Mouse (Mus musculus): ENCODE measurements around the gene Foxl2. TPM values are rescaled to one million over a fixed set of nuclear protein-coding genes. Genes with fewer than 3 reads are reported as not detected.

The Foxl2 gene
- polyA plus RNA-seq, 1 experiment from 2014 or later, result not detected

- Histone ChIP-seq H3K36me3 (no peaks in the 10 kb centered on the region), H3K4me2 (peak overlapping the region; percentile 91), H3K27ac (replicated peaks) (no peak overlapping the region), H3K9me3 (no peaks in the 10 kb centered on the region), H3K27me3 (replicated peaks) (peaks cover 98% of the 10 kb centered on the region), H3K4me1 (peaks cover 34% of the 10 kb centered on the region), H3K9ac (peak overlapping the region; percentile 38; the same call in 1 of the 2 replicates), H3K4me3 (peak overlapping the region; percentile 57)
- WGBS, result 2% methylated on average over 33 of the region's 33 CpGs
- ATAC-seq (ENCODE audit: extremely low read depth, insufficient number of reproducible peaks, low FRiP score, low TSS enrichment), result no peak
These were observed 541 bp upstream of the Foxl2 start for GRCm38 (mm10) chr9:98954391-98955102.

DNA sequence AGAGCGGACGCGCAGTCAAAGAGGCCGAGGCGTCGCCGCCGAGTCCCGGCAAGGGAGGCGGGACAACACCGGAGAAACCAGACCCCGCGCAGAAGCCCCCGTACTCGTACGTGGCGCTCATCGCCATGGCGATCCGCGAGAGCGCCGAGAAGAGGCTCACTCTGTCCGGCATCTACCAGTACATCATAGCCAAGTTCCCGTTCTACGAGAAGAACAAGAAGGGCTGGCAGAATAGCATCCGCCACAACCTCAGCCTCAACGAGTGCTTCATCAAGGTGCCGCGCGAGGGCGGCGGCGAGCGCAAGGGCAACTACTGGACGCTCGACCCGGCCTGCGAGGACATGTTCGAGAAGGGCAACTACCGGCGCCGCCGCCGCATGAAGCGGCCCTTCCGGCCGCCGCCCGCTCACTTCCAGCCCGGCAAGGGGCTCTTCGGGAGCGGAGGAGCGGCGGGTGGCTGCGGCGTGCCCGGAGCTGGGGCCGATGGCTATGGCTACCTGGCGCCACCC lies 682 bp downstream of the Foxl2 start:
- H3K27me3 ChIP-seq (replicated peaks), result peaks cover 99% of the 10 kb centered on the region
- H3K36me3 ChIP-seq, result no peaks in the 10 kb centered on the region
- no peaks in the 10 kb centered on the region for H3K9me3 ChIP-seq
- peak overlapping the region; percentile 91 for H3K4me2 ChIP-seq
- no peak overlapping the region for H3K27ac ChIP-seq (replicated peaks)
- WGBS, result under 1% methylated on average over 60 of the region's 60 CpGs
- peak overlapping the region; percentile 57 for H3K4me3 ChIP-seq
- H3K4me1 ChIP-seq, result peaks cover 34% of the 10 kb centered on the region
- ATAC-seq (ENCODE audit: extremely low read depth, insufficient number of reproducible peaks, low FRiP score, low TSS enrichment), result no peak
- peak overlapping the region; percentile 44 for H3K9ac ChIP-seq

DNA sequence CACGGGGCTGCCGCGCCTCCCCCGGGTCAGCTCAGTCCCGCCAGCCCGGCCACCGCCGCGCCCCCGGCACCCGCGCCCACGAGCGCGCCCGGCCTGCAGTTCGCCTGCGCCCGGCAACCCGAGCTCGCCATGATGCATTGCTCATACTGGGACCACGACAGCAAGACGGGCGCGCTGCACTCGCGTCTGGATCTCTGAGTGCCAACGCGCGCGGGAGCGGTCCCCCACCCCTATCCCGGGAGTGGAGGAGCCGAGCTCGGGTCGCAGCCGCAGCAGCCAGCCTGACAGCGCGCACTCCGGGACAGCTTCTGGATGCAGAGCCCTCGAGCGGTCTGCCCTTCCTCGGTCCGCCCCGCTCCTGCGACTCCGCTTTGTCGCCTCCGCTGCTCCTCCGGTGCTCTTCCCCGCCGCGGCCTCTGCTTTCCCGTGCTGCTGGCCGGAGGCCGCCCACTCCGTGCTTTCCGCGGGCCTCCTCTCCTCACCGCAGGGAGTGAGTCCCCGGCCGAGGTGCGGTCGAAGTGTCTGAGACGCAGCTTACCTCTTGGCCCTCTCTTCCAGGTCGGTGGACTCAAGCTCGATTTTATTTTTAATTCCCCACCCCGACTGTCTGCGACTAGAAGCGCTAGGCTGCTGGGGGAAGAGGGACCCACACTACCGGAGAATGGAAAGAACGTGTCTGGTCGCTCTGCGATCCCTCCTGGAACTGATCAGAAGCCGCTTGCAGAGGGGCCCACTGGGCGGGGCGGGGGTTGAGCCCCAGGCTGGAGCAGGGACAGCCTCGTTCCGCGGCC lies 1.7 kb downstream of the Foxl2 start:
- no peak overlapping the region for H3K27ac ChIP-seq (replicated peaks)
- H3K9ac ChIP-seq, result peak overlapping the region; percentile 44; the same call in 1 of the 2 replicates
- peak overlapping the region; percentile 57 for H3K4me3 ChIP-seq
- 0 out of 2 replicates have a peak, but pooled peaks have one; percentile 3 for ATAC-seq (ENCODE audit: extremely low read depth, insufficient number of reproducible peaks, low FRiP score, low TSS enrichment)
- peaks cover 99% of the 10 kb centered on the region for H3K27me3 ChIP-seq (replicated peaks)
- WGBS, result under 1% methylated on average over 76 of the region's 80 CpGs
- peaks cover 34% of the 10 kb centered on the region for H3K4me1 ChIP-seq
- peak overlapping the region; percentile 91 for H3K4me2 ChIP-seq
- H3K9me3 ChIP-seq, result no peaks in the 10 kb centered on the region
- no peaks in the 10 kb centered on the region for H3K36me3 ChIP-seq

- no peak for ATAC-seq (ENCODE audit: extremely low read depth, insufficient number of reproducible peaks, low FRiP score, low TSS enrichment)
- Histone ChIP-seq H3K36me3 (no peaks in the 10 kb centered on the region), H3K9ac (no peak overlapping the region), H3K27ac (replicated peaks) (no peak overlapping the region), H3K27me3 (replicated peaks) (peaks cover 99% of the 10 kb centered on the region), H3K4me1 (peaks cover 32% of the 10 kb centered on the region), H3K4me3 (no peak overlapping the region), H3K9me3 (no peaks in the 10 kb centered on the region), H3K4me2 (no peak overlapping the region)
- WGBS, result 2% methylated on average over 23 of the region's 23 CpGs
These were observed 2.8 kb downstream of the Foxl2 start for GRCm38 (mm10) chr9:98957751-98958351.

DNA sequence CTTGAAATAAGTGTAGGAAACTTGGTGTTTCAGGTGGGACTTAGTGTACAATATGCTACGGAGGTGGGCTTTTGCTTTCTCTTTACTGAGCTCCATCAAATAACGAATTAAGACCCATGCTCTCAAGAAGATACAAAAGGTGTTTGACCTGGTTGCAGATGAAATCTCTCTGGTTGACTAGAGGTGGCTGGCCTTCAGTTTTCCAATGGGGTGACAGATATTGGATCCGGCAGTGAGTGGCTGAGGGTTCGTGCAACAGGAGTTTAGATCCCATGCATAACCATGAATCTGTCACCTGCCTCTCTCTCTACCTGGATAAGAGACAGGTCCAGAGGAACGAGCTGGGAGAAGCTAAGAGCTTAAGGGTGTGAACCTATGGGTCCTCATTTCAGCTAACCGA lies 3.5 kb downstream of the Foxl2 start:
- H3K27me3 ChIP-seq (replicated peaks), result peaks cover 99% of the 10 kb centered on the region
- no peak overlapping the region for H3K4me2 ChIP-seq
- no peaks in the 10 kb centered on the region for H3K9me3 ChIP-seq
- whole genome bisulfite sequencing, result 5% methylated on average over 6 of the region's 6 CpGs
- H3K9ac ChIP-seq, result no peak overlapping the region
- peaks cover 32% of the 10 kb centered on the region for H3K4me1 ChIP-seq
- H3K36me3 ChIP-seq, result no peaks in the 10 kb centered on the region
- no peak overlapping the region for H3K27ac ChIP-seq (replicated peaks)
- H3K4me3 ChIP-seq, result no peak overlapping the region
- ATAC-seq (ENCODE audit: extremely low read depth, insufficient number of reproducible peaks, low FRiP score, low TSS enrichment), result no peak

- H3K4me2 ChIP-seq, result no peak overlapping the region
- WGBS, result 23% methylated on average over 3 of the region's 3 CpGs
- no peak overlapping the region for H3K9ac ChIP-seq
These were observed 4.8 kb downstream of the Foxl2 start for GRCm38 (mm10) chr9:98959851-98960250.

GRCm38 (mm10) chr9:98960348-98960747 lies 5.3 kb downstream of the Foxl2 start:
- ATAC-seq (ENCODE audit: extremely low read depth, insufficient number of reproducible peaks, low FRiP score, low TSS enrichment), result no peak
- H3K36me3 ChIP-seq, result no peaks in the 10 kb centered on the region
- peaks cover 99% of the 10 kb centered on the region for H3K27me3 ChIP-seq (replicated peaks)
- peaks cover 25% of the 10 kb centered on the region for H3K4me1 ChIP-seq
- H3K9ac ChIP-seq, result no peak overlapping the region
- no peaks in the 10 kb centered on the region for H3K9me3 ChIP-seq
- no peak overlapping the region for H3K27ac ChIP-seq (replicated peaks)
- 29% methylated on average over 2 of the region's 5 CpGs for WGBS
- no peak overlapping the region for H3K4me2 ChIP-seq
- H3K4me3 ChIP-seq, result no peak overlapping the region

More at GRCm38 (mm10) chr9:98959851-98960250, 4.8 kb downstream of the Foxl2 start:
- Histone ChIP-seq H3K4me1 (peaks cover 28% of the 10 kb centered on the region), H3K4me3 (no peak overlapping the region), H3K27ac (replicated peaks) (no peak overlapping the region), H3K27me3 (replicated peaks) (peaks cover 99% of the 10 kb centered on the region), H3K9me3 (no peaks in the 10 kb centered on the region), H3K36me3 (no peaks in the 10 kb centered on the region)
- no peak for ATAC-seq (ENCODE audit: extremely low read depth, insufficient number of reproducible peaks, low FRiP score, low TSS enrichment)

- Histone ChIP-seq H3K27ac (replicated peaks) (no peak overlapping the region), H3K36me3 (no peaks in the 10 kb centered on the region), H3K4me2 (no peak overlapping the region), H3K27me3 (replicated peaks) (peaks cover 98% of the 10 kb centered on the region), H3K9ac (no peak overlapping the region), H3K9me3 (no peaks in the 10 kb centered on the region), H3K4me1 (peaks cover 11% of the 10 kb centered on the region), H3K4me3 (no peak overlapping the region)
- 10% methylated on average over 22 of the region's 22 CpGs for WGBS
- no peak for ATAC-seq (ENCODE audit: extremely low read depth, insufficient number of reproducible peaks, low FRiP score, low TSS enrichment)
These were observed 6.7 kb downstream of the Foxl2 start for GRCm38 (mm10) chr9:98961591-98962477.

GRCm38 (mm10) chr9:98962478-98963142 lies 7.5 kb downstream of the Foxl2 start:
- peaks cover 99% of the 10 kb centered on the region for H3K27me3 ChIP-seq (replicated peaks)
- WGBS, result under 1% methylated on average over 20 of the region's 20 CpGs
- no peak overlapping the region for H3K27ac ChIP-seq (replicated peaks)
- H3K36me3 ChIP-seq, result no peaks in the 10 kb centered on the region
- ATAC-seq (ENCODE audit: extremely low read depth, insufficient number of reproducible peaks, low FRiP score, low TSS enrichment), result no peak
- H3K9ac ChIP-seq, result no peak overlapping the region
- no peak overlapping the region for H3K4me2 ChIP-seq
- H3K4me3 ChIP-seq, result no peak overlapping the region
- no peaks in the 10 kb centered on the region for H3K9me3 ChIP-seq
- H3K4me1 ChIP-seq, result peaks cover 9% of the 10 kb centered on the region; the same call in 1 of the 2 replicates

DNA sequence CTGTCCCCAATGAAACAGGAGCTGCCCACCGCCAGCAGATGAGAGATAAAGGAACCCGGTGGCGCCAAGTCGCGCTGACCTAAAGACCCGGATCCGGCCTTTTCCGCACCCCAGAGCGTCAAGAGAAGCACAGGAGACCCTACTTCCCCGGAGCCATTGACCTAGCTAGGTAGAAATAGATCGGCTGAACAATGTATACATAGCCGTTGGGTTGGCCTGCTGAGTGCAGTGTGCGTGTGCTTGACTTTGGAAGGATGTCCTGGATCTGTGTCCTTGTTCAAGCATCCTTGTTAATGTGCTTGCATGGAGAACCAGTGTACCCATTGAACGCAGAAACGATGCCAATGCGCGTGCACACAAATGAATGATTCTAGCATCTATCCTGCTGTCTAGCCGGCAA lies 8.6 kb downstream of the Foxl2 start:
- no peak overlapping the region for H3K4me2 ChIP-seq
- ATAC-seq (ENCODE audit: extremely low read depth, insufficient number of reproducible peaks, low FRiP score, low TSS enrichment), result no peak
- 6% methylated on average over 18 of the region's 18 CpGs for WGBS
- no peaks in the 10 kb centered on the region for H3K9me3 ChIP-seq
- no peak overlapping the region for H3K4me3 ChIP-seq
- peaks cover 9% of the 10 kb centered on the region; the same call in 1 of the 2 replicates for H3K4me1 ChIP-seq
- no peak overlapping the region for H3K27ac ChIP-seq (replicated peaks)
- H3K27me3 ChIP-seq (replicated peaks), result peaks cover 96% of the 10 kb centered on the region
- no peak overlapping the region for H3K9ac ChIP-seq
- H3K36me3 ChIP-seq, result no peaks in the 10 kb centered on the region
